Mouse (Mus musculus): ENCODE measurements around the gene Kit.

Gene Kit

GRCm38 (mm10) chr5:75589552-75590346 is 15.0 kb downstream of the Kit start:
- DNase-seq (ENCODE audit: low spot score in 2 of 2) = no peak

- DNase-seq (ENCODE audit: low spot score in 2 of 2) = no peak
Observed at GRCm38 (mm10) chr5:75590961-75591360, 16.2 kb downstream of the Kit start.

- no peak for DNase-seq (ENCODE audit: low spot score in 2 of 2)
Observed at GRCm38 (mm10) chr5:75591567-75591966, 16.9 kb downstream of the Kit start.

GRCm38 (mm10) chr5:75595319-75595718 is 20.6 kb downstream of the Kit start:
- DNase-seq (ENCODE audit: low spot score in 2 of 2) = no peak

GRCm38 (mm10) chr5:75596211-75596610 is 21.5 kb downstream of the Kit start:
- no peak for DNase-seq (ENCODE audit: low spot score in 2 of 2)

GRCm38 (mm10) chr5:75597316-75597715 is 22.6 kb downstream of the Kit start:
- DNase-seq (ENCODE audit: low spot score in 2 of 2) = no peak

GRCm38 (mm10) chr5:75598491-75598890 is 23.8 kb downstream of the Kit start:
- DNase-seq (ENCODE audit: low spot score in 2 of 2) = no peak

GRCm38 (mm10) chr5:75599991-75600390 is 25.3 kb downstream of the Kit start:
- no peak for DNase-seq (ENCODE audit: low spot score in 2 of 2)

- DNase-seq (ENCODE audit: low spot score in 2 of 2) = no peak
Observed at GRCm38 (mm10) chr5:75604238-75604637, 29.5 kb downstream of the Kit start.

- no peak for DNase-seq (ENCODE audit: low spot score in 2 of 2)
Observed at GRCm38 (mm10) chr5:75606898-75607297, 32.2 kb downstream of the Kit start.

- DNase-seq (ENCODE audit: low spot score in 2 of 2) = no peak
Observed at GRCm38 (mm10) chr5:75607971-75608370, 33.3 kb downstream of the Kit start.

GRCm38 (mm10) chr5:75612380-75612779 is 37.7 kb downstream of the Kit start:
- no peak for DNase-seq (ENCODE audit: low spot score in 2 of 2)

GRCm38 (mm10) chr5:75612926-75613325 is 38.2 kb downstream of the Kit start:
- DNase-seq (ENCODE audit: low spot score in 2 of 2) = no peak

- DNase-seq (ENCODE audit: low spot score in 2 of 2) = no peak
Observed at GRCm38 (mm10) chr5:75615000-75615571, 40.4 kb downstream of the Kit start.

- DNase-seq (ENCODE audit: low spot score in 2 of 2) = peak in 1 of 2 experiments; percentile 4
Observed at GRCm38 (mm10) chr5:75615624-75616023, 40.9 kb downstream of the Kit start.

GRCm38 (mm10) chr5:75622401-75622800 is 47.7 kb downstream of the Kit start:
- no peak for DNase-seq (ENCODE audit: low spot score in 2 of 2)

GRCm38 (mm10) chr5:75623007-75623406 is 48.3 kb downstream of the Kit start:
- DNase-seq (ENCODE audit: low spot score in 2 of 2) = no peak

GRCm38 (mm10) chr5:75623520-75623919 is 48.8 kb downstream of the Kit start:
- DNase-seq (ENCODE audit: low spot score in 2 of 2) = no peak

- no peak for DNase-seq (ENCODE audit: low spot score in 2 of 2)
Observed at GRCm38 (mm10) chr5:75623993-75624706, 49.4 kb downstream of the Kit start.

- DNase-seq (ENCODE audit: low spot score in 2 of 2) = no peak
Observed at GRCm38 (mm10) chr5:75625059-75625458, 50.3 kb downstream of the Kit start.

- no peak for DNase-seq (ENCODE audit: low spot score in 2 of 2)
Observed at GRCm38 (mm10) chr5:75626284-75626683, 51.6 kb downstream of the Kit start.

GRCm38 (mm10) chr5:75626703-75627102 is 52.0 kb downstream of the Kit start:
- DNase-seq (ENCODE audit: low spot score in 2 of 2) = no peak

GRCm38 (mm10) chr5:75632257-75632656 is 57.5 kb downstream of the Kit start:
- DNase-seq (ENCODE audit: low spot score in 2 of 2) = no peak
